Mouse (Mus musculus): Measurements from ENCODE around the gene Atp6v0e.

DNA sequence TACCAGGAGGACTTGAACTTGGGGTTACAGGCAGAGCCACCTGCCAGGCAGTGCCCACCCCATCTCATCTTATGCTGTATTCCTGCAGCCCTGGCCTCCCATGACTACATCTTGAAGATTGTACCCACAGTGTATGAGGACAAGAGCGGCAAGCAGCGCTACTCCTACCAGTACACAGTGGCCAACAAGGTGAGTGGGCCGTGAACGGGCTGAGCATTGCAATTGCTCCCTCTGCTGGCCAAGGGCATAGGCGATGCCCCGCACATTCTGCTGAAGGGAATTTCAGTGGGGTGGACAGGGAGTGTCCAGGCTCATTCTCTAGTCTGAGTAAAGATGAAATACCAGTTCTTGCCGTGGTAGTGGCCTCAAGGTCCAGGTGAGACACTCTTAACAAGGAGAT is 24.4 kb upstream of the Atp6v0e start:
- no peak for TF ChIP-seq GATA1 (IDR thresholded peaks at IDR 0.05; ENCODE audit: borderline replicate concordance, low read length)
- no peak for TF ChIP-seq FLI1 (IDR thresholded peaks at IDR 0.05; ENCODE audit: low read length)
